Mouse (Mus musculus) spleen, adult 2 months (tissue): Measurements from ENCODE around the gene Nxph3.

Experiments used
- CTCF ChIP-seq: fragments of 200-500 bp; IDR thresholded peaks from 2 replicates; pipeline ENCODE4 v1.5.1; 2011; ENCODE audit warnings: mild to moderate bottlenecking, inconsistent platforms; ENCODE audit not compliant: insufficient read depth, insufficient read length, insufficient replicate concordance; ENCODE audit errors: extremely low read depth
- POLR2A ChIP-seq: fragments of 200-500 bp; IDR thresholded peaks from 2 replicates; pipeline ENCODE4 v1.6.1; 2011; ENCODE audit warnings: low read depth, low read length, inconsistent platforms

- TF ChIP-seq CTCF (no peak), POLR2A (no peak)
These were observed 3.7 kb downstream of the Nxph3 start for GRCm38 (mm10) chr11:95510631-95511030.
